ENCODE assay signal across 25 mouse cellular contexts in genomic region chr19:53260828-53261227, GRCm38 (mm10).
"Had no signal": no experiment of that assay in that cellular context is flagged by ENCODE, and none has a peak within 500 bp of the region (broad histone marks: within the 10 kb centered on the region; RNA-seq: fewer than 3 reads in every experiment).

No protein-coding gene starts in this region.

- H3K27ac ChIP-seq: heart, embryonic 13.5 days; heart, embryonic 15.5 days; hindbrain, embryonic 12.5 days; hindbrain, embryonic 14.5 days; kidney, embryonic 15.5 days; kidney, postnatal 0 days; limb, embryonic 13.5 days; limb, embryonic 15.5 days had no signal

- H3K9me3 ChIP-seq: heart, embryonic 13.5 days; heart, embryonic 15.5 days; kidney, embryonic 15.5 days; limb, embryonic 13.5 days; limb, embryonic 15.5 days; liver, embryonic 12.5 days had no signal

- H3K4me2 ChIP-seq: heart, embryonic 11.5 days; heart, embryonic 13.5 days; heart, embryonic 15.5 days; hindbrain, embryonic 12.5 days; hindbrain, embryonic 14.5 days; kidney, embryonic 15.5 days; limb, embryonic 13.5 days; limb, embryonic 15.5 days had no signal

- DNase-seq: gastrocnemius, postnatal 14 days; gastrocnemius, postnatal 36 days; heart, adult 18-20 months; heart, postnatal 14 days; heart, postnatal 36 days; kidney, adult 11 months; kidney, adult 2 months; kidney, adult 9 months; kidney, postnatal 14 days; kidney, postnatal 36 days; layer of hippocampus, adult 9-11 months; layer of hippocampus, postnatal 36 days; lung, adult 18-20 months had no signal

- H3K4me3 ChIP-seq: heart, embryonic 13.5 days; heart, embryonic 15.5 days; hindbrain, embryonic 12.5 days; kidney, embryonic 15.5 days; limb, embryonic 13.5 days; limb, embryonic 15.5 days; liver, embryonic 12.5 days had no signal

- ATAC-seq: hindbrain, postnatal 0 days; intestine, embryonic 16.5 days; liver, embryonic 12.5 days had no signal

- H3K36me3 ChIP-seq: heart, embryonic 13.5 days; heart, embryonic 15.5 days; hindbrain, embryonic 12.5 days; kidney, embryonic 15.5 days; limb, embryonic 13.5 days; limb, embryonic 15.5 days; liver, embryonic 12.5 days had no signal

- H3K9ac ChIP-seq: heart, embryonic 13.5 days; heart, embryonic 15.5 days; hindbrain, embryonic 12.5 days; hindbrain, embryonic 14.5 days; kidney, embryonic 15.5 days; limb, embryonic 13.5 days; limb, embryonic 15.5 days; liver, embryonic 12.5 days had no signal

- H3K27me3 ChIP-seq: heart, embryonic 13.5 days; heart, embryonic 15.5 days; hindbrain, embryonic 12.5 days; kidney, embryonic 15.5 days; limb, embryonic 13.5 days; limb, embryonic 15.5 days had no signal
